Mouse (Mus musculus): ENCODE results near the gene Lrrtm1. TPM values are rescaled to one million over a fixed set of nuclear protein-coding genes. Genes with fewer than 3 reads are reported as not detected.

The Lrrtm1 gene
- polyA plus RNA-seq, 1 experiment from 2014 or later = 2.5 TPM

GRCm38 (mm10) chr6:77220776-77221175, 21.7 kb upstream of the Lrrtm1 start:
- 82% methylated on average over 4 of the region's 4 CpGs for WGBS
- Histone ChIP-seq H3K9ac (ENCODE audit: low read length) (no peak overlapping the region), H3K27ac (replicated peaks; ENCODE audit: low read depth, low read length) (no peak overlapping the region), H3K27me3 (ENCODE audit: control insufficient read depth, insufficient read depth, low read length) (no peaks in the 10 kb centered on the region), H3K9me3 (ENCODE audit: control insufficient read depth, low read length) (no peaks in the 10 kb centered on the region), H3K4me3 (ENCODE audit: low read depth, low read length) (no peak overlapping the region), H3K4me2 (ENCODE audit: low read depth, severe bottlenecking) (no peak overlapping the region), H3K36me3 (ENCODE audit: control insufficient read depth, insufficient read depth, low read length) (no peaks in the 10 kb centered on the region), H3K4me1 (ENCODE audit: control insufficient read depth, insufficient read depth, low read length) (no peaks in the 10 kb centered on the region)
- DNase-seq (ENCODE audit: low spot score) = no peak
- ATAC-seq (ENCODE audit: insufficient number of reproducible peaks, low FRiP score, low TSS enrichment, low read depth) = no peak

- DNase-seq (ENCODE audit: low spot score) = no peak
- H3K9me3 ChIP-seq (ENCODE audit: control insufficient read depth, low read length) = no peaks in the 10 kb centered on the region
- H3K4me3 ChIP-seq (ENCODE audit: low read depth, low read length) = no peak overlapping the region
- H3K27ac ChIP-seq (replicated peaks; ENCODE audit: low read depth, low read length) = no peak overlapping the region
- WGBS = 78% methylated on average over 16 of the region's 16 CpGs
- no peaks in the 10 kb centered on the region for H3K27me3 ChIP-seq (ENCODE audit: control insufficient read depth, insufficient read depth, low read length)
- no peaks in the 10 kb centered on the region for H3K36me3 ChIP-seq (ENCODE audit: control insufficient read depth, insufficient read depth, low read length)
- H3K4me2 ChIP-seq (ENCODE audit: low read depth, severe bottlenecking) = no peak overlapping the region
- H3K9ac ChIP-seq (ENCODE audit: low read length) = no peak overlapping the region
- no peak for ATAC-seq (ENCODE audit: insufficient number of reproducible peaks, low FRiP score, low TSS enrichment, low read depth)
- H3K4me1 ChIP-seq (ENCODE audit: control insufficient read depth, insufficient read depth, low read length) = no peaks in the 10 kb centered on the region
Measured at GRCm38 (mm10) chr6:77222849-77223638, 19.4 kb upstream of the Lrrtm1 start.

- no peak for ATAC-seq (ENCODE audit: insufficient number of reproducible peaks, low FRiP score, low TSS enrichment, low read depth)
- 0 out of 2 replicates have a peak, but pooled peaks cover 2% of the 10 kb centered on the region for H3K4me1 ChIP-seq (ENCODE audit: control insufficient read depth, insufficient read depth, low read length)
Measured at GRCm38 (mm10) chr6:77240426-77240825, 2.1 kb upstream of the Lrrtm1 start.

GRCm38 (mm10) chr6:77243541-77244231, 1.2 kb downstream of the Lrrtm1 start:
- Histone ChIP-seq H3K4me3 (ENCODE audit: low read depth, low read length) (peak overlapping the region; percentile 43), H3K9ac (ENCODE audit: low read length) (no peak overlapping the region), H3K4me1 (ENCODE audit: control insufficient read depth, insufficient read depth, low read length) (0 out of 2 replicates have a peak, but pooled peaks cover 2% of the 10 kb centered on the region), H3K36me3 (ENCODE audit: control insufficient read depth, insufficient read depth, low read length) (no peaks in the 10 kb centered on the region), H3K27ac (replicated peaks; ENCODE audit: low read depth, low read length) (no peak overlapping the region), H3K9me3 (ENCODE audit: control insufficient read depth, low read length) (no peaks in the 10 kb centered on the region), H3K4me2 (ENCODE audit: low read depth, severe bottlenecking) (peak overlapping the region; percentile 88), H3K27me3 (ENCODE audit: control insufficient read depth, insufficient read depth, low read length) (peaks cover 41% of the 10 kb centered on the region)
- ATAC-seq (ENCODE audit: insufficient number of reproducible peaks, low FRiP score, low TSS enrichment, low read depth) (peak; percentile 44), DNase-seq (ENCODE audit: low spot score) (peak; percentile 72)
- under 1% methylated on average over 43 of the region's 43 CpGs for WGBS

More at GRCm38 (mm10) chr6:77240426-77240825, 2.1 kb upstream of the Lrrtm1 start:
- no peak overlapping the region for H3K4me2 ChIP-seq (ENCODE audit: low read depth, severe bottlenecking)
- H3K27ac ChIP-seq (replicated peaks; ENCODE audit: low read depth, low read length) = no peak overlapping the region
- no peak overlapping the region for H3K9ac ChIP-seq (ENCODE audit: low read length)
- WGBS = 8% methylated on average over 1 of the region's 1 CpGs
- H3K36me3 ChIP-seq (ENCODE audit: control insufficient read depth, insufficient read depth, low read length) = no peaks in the 10 kb centered on the region
- DNase-seq (ENCODE audit: low spot score) = no peak
- H3K27me3 ChIP-seq (ENCODE audit: control insufficient read depth, insufficient read depth, low read length) = peaks cover 27% of the 10 kb centered on the region
- H3K4me3 ChIP-seq (ENCODE audit: low read depth, low read length) = no peak overlapping the region
- H3K9me3 ChIP-seq (ENCODE audit: control insufficient read depth, low read length) = no peaks in the 10 kb centered on the region

- no peaks in the 10 kb centered on the region for H3K4me1 ChIP-seq (ENCODE audit: control insufficient read depth, insufficient read depth, low read length)
- H3K4me2 ChIP-seq (ENCODE audit: low read depth, severe bottlenecking) = no peak overlapping the region
- no peaks in the 10 kb centered on the region for H3K36me3 ChIP-seq (ENCODE audit: control insufficient read depth, insufficient read depth, low read length)
- no peak overlapping the region for H3K4me3 ChIP-seq (ENCODE audit: low read depth, low read length)
- DNase-seq (ENCODE audit: low spot score) (no peak), ATAC-seq (ENCODE audit: insufficient number of reproducible peaks, low FRiP score, low TSS enrichment, low read depth) (no peak)
- 86% methylated on average over 5 of the region's 5 CpGs for WGBS
- H3K9ac ChIP-seq (ENCODE audit: low read length) = no peak overlapping the region
- no peaks in the 10 kb centered on the region for H3K27me3 ChIP-seq (ENCODE audit: control insufficient read depth, insufficient read depth, low read length)
- no peak overlapping the region for H3K27ac ChIP-seq (replicated peaks; ENCODE audit: low read depth, low read length)
- H3K9me3 ChIP-seq (ENCODE audit: control insufficient read depth, low read length) = no peaks in the 10 kb centered on the region
Measured at GRCm38 (mm10) chr6:77253480-77253879, 11.0 kb downstream of the Lrrtm1 start.

- Histone ChIP-seq H3K27ac (replicated peaks; ENCODE audit: low read depth, low read length) (no peak overlapping the region), H3K4me1 (ENCODE audit: control insufficient read depth, insufficient read depth, low read length) (no peaks in the 10 kb centered on the region), H3K27me3 (ENCODE audit: control insufficient read depth, insufficient read depth, low read length) (no peaks in the 10 kb centered on the region), H3K9me3 (ENCODE audit: control insufficient read depth, low read length) (no peaks in the 10 kb centered on the region), H3K36me3 (ENCODE audit: control insufficient read depth, insufficient read depth, low read length) (no peaks in the 10 kb centered on the region), H3K4me3 (ENCODE audit: low read depth, low read length) (no peak overlapping the region), H3K4me2 (ENCODE audit: low read depth, severe bottlenecking) (no peak overlapping the region), H3K9ac (ENCODE audit: low read length) (no peak overlapping the region)
- ATAC-seq (ENCODE audit: insufficient number of reproducible peaks, low FRiP score, low TSS enrichment, low read depth) (no peak), DNase-seq (ENCODE audit: low spot score) (no peak)
- WGBS = 96% methylated on average over 4 of the region's 4 CpGs
Measured at GRCm38 (mm10) chr6:77256348-77256747, 13.9 kb downstream of the Lrrtm1 start.

- Histone ChIP-seq H3K36me3 (ENCODE audit: control insufficient read depth, insufficient read depth, low read length) (no peaks in the 10 kb centered on the region), H3K9ac (ENCODE audit: low read length) (no peak overlapping the region), H3K27me3 (ENCODE audit: control insufficient read depth, insufficient read depth, low read length) (no peaks in the 10 kb centered on the region), H3K27ac (replicated peaks; ENCODE audit: low read depth, low read length) (no peak overlapping the region), H3K4me2 (ENCODE audit: low read depth, severe bottlenecking) (no peak overlapping the region), H3K4me3 (ENCODE audit: low read depth, low read length) (no peak overlapping the region), H3K4me1 (ENCODE audit: control insufficient read depth, insufficient read depth, low read length) (no peaks in the 10 kb centered on the region), H3K9me3 (ENCODE audit: control insufficient read depth, low read length) (no peaks in the 10 kb centered on the region)
- no peak for DNase-seq (ENCODE audit: low spot score)
- WGBS = 62% methylated on average over 7 of the region's 7 CpGs
- no peak for ATAC-seq (ENCODE audit: insufficient number of reproducible peaks, low FRiP score, low TSS enrichment, low read depth)
Measured at GRCm38 (mm10) chr6:77257358-77258105, 15.0 kb downstream of the Lrrtm1 start.

- H3K4me3 ChIP-seq (ENCODE audit: low read depth, low read length) = no peak overlapping the region
- no peaks in the 10 kb centered on the region for H3K27me3 ChIP-seq (ENCODE audit: control insufficient read depth, insufficient read depth, low read length)
- no peak overlapping the region for H3K27ac ChIP-seq (replicated peaks; ENCODE audit: low read depth, low read length)
- peak; percentile 48 for DNase-seq (ENCODE audit: low spot score)
- H3K4me1 ChIP-seq (ENCODE audit: control insufficient read depth, insufficient read depth, low read length) = no peaks in the 10 kb centered on the region
- no peak overlapping the region for H3K9ac ChIP-seq (ENCODE audit: low read length)
- H3K9me3 ChIP-seq (ENCODE audit: control insufficient read depth, low read length) = no peaks in the 10 kb centered on the region
- H3K36me3 ChIP-seq (ENCODE audit: control insufficient read depth, insufficient read depth, low read length) = no peaks in the 10 kb centered on the region
- WGBS = 4% methylated on average over 3 of the region's 3 CpGs
- no peak overlapping the region for H3K4me2 ChIP-seq (ENCODE audit: low read depth, severe bottlenecking)
- ATAC-seq (ENCODE audit: insufficient number of reproducible peaks, low FRiP score, low TSS enrichment, low read depth) = no peak
Measured at GRCm38 (mm10) chr6:77265163-77265562, 22.7 kb downstream of the Lrrtm1 start.

All from limb, embryonic 11.5 days (tissue).